Mouse (Mus musculus) small intestine, adult 2 months (tissue): ENCODE results near the gene Myo5a. TPM values are rescaled to one million over a fixed set of nuclear protein-coding genes. Genes with fewer than 3 reads are reported as not detected.

ENCODE experiments used
- H3K27ac ChIP-seq: fragments of 200-500 bp; 2 replicates; pipeline ENCODE4 v1.5.1; 2012; ENCODE audit warnings: low read depth, low read length, control low read depth, inconsistent platforms; ENCODE audit not compliant: insufficient read depth
- H3K27me3 ChIP-seq: fragments of 200-500 bp; 2 replicates; pipeline ENCODE4 v1.6.1; 2012; ENCODE audit warnings: mild to moderate bottlenecking, moderate library complexity, low read length, inconsistent platforms; ENCODE audit not compliant: control insufficient read depth, insufficient read depth
- H3K36me3 ChIP-seq: fragments of 200-500 bp; 2 replicates; pipeline ENCODE4 v1.6.1; 2012; ENCODE audit warnings: mild to moderate bottlenecking, low read length, control low read depth, inconsistent platforms; ENCODE audit not compliant: control insufficient read depth, insufficient read depth
- H3K4me1 ChIP-seq: fragments of 200-500 bp; 2 replicates; pipeline ENCODE4 v1.6.1; 2012; ENCODE audit warnings: low read length, inconsistent platforms, mixed read lengths; ENCODE audit not compliant: control insufficient read depth, insufficient read depth, insufficient read length
- H3K4me3 ChIP-seq: fragments of 200-500 bp; 2 replicates; pipeline ENCODE4 v1.5.1; 2012; ENCODE audit warnings: low read depth, mild to moderate bottlenecking, control low read depth, inconsistent platforms, low read length, moderate library complexity
- CTCF ChIP-seq: fragments of 200-500 bp; IDR thresholded peaks from 2 replicates; pipeline ENCODE4 v1.5.1; 2012; ENCODE audit warnings: low read depth, mild to moderate bottlenecking, control low read depth, inconsistent platforms, low read length, moderate library complexity, mixed read lengths; ENCODE audit not compliant: insufficient replicate concordance, insufficient read length; ENCODE audit errors: extremely low read depth
- POLR2A ChIP-seq: fragments of 200-500 bp; IDR thresholded peaks from 2 replicates; pipeline ENCODE4 v1.6.1; 2012; ENCODE audit warnings: low read depth, mild to moderate bottlenecking, control low read depth, inconsistent platforms, low read length, moderate library complexity
- WGBS: fragments of 180-500 bp; shearing (Covaris S2); methylation state at CpG from one replicate; pipeline ENCODE4 v1.1.7; 2018; 5-methylcytosine and 5-hydroxymethylcytosine counted together
- polyA plus RNA-seq: library from polyadenylated mRNA; depleted of rRNA; stranded (reverse); fragments of >200 nt; gene quantifications from 2 replicates; pipeline ENCODE4 v1.2.3, GENCODE M21; 2012

The Myo5a gene
- polyA plus RNA-seq, 1 experiment: 1.3 TPM

- TF ChIP-seq CTCF: no peak
- TF ChIP-seq POLR2A: no peak
- H3K36me3 ChIP-seq: peaks cover 3% of the 10 kb centered on the region; the same call in 1 of the 2 replicates
- peaks cover 14% of the 10 kb centered on the region for H3K4me1 ChIP-seq
- H3K27ac ChIP-seq: peak overlapping the region; percentile 43
- 49% methylated on average over 12 of the region's 12 CpGs for WGBS
- H3K4me3 ChIP-seq: no peak overlapping the region
- peaks cover 5% of the 10 kb centered on the region; the same call in 1 of the 2 replicates for H3K27me3 ChIP-seq
These were observed 165.8 kb downstream of the Myo5a start for GRCm38 (mm10) chr9:75236416-75237308.

- Histone ChIP-seq H3K4me1 (peaks cover 9% of the 10 kb centered on the region; the same call in 1 of the 2 replicates), H3K27ac (no peak overlapping the region), H3K27me3 (no peaks in the 10 kb centered on the region), H3K4me3 (no peak overlapping the region), H3K36me3 (peaks cover 3% of the 10 kb centered on the region; the same call in 1 of the 2 replicates)
- WGBS: 93% methylated on average over 3 of the region's 3 CpGs
- no peak for TF ChIP-seq CTCF
- TF ChIP-seq POLR2A: no peak
These were observed 167.4 kb downstream of the Myo5a start for GRCm38 (mm10) chr9:75238179-75238578.

- Histone ChIP-seq H3K36me3 (peaks cover 14% of the 10 kb centered on the region; the same call in 1 of the 2 replicates), H3K27me3 (no peaks in the 10 kb centered on the region), H3K4me3 (no peak overlapping the region), H3K4me1 (peaks cover 3% of the 10 kb centered on the region; the same call in 1 of the 2 replicates), H3K27ac (no peak overlapping the region)
- 29% methylated on average over 6 of the region's 6 CpGs for whole genome bisulfite sequencing
- TF ChIP-seq CTCF: no peak
- no peak for TF ChIP-seq POLR2A
These were observed 172.2 kb downstream of the Myo5a start for GRCm38 (mm10) chr9:75243052-75243451.

- H3K36me3 ChIP-seq: peaks cover 14% of the 10 kb centered on the region; the same call in 1 of the 2 replicates
- H3K4me1 ChIP-seq: peaks cover 6% of the 10 kb centered on the region; the same call in 1 of the 2 replicates
- 10% methylated on average over 5 of the region's 5 CpGs for WGBS
- TF ChIP-seq POLR2A (no peak), CTCF (no peak)
- no peak overlapping the region for H3K27ac ChIP-seq
- no peak overlapping the region for H3K4me3 ChIP-seq
- H3K27me3 ChIP-seq: no peaks in the 10 kb centered on the region
These were observed 173.1 kb downstream of the Myo5a start for GRCm38 (mm10) chr9:75243730-75244406.

- peaks cover 6% of the 10 kb centered on the region; the same call in 1 of the 2 replicates for H3K4me1 ChIP-seq
- H3K4me3 ChIP-seq: no peak overlapping the region
- TF ChIP-seq CTCF: peak; percentile 26; the same call in 1 of the 2 replicates
- no peak for TF ChIP-seq POLR2A
- no peaks in the 10 kb centered on the region for H3K27me3 ChIP-seq
- peaks cover 14% of the 10 kb centered on the region; the same call in 1 of the 2 replicates for H3K36me3 ChIP-seq
- no peak overlapping the region for H3K27ac ChIP-seq
- WGBS: 76% methylated on average over 4 of the region's 4 CpGs
These were observed 173.7 kb downstream of the Myo5a start for GRCm38 (mm10) chr9:75244527-75244926.

GRCm38 (mm10) chr9:75246080-75246930 lies 175.5 kb downstream of the Myo5a start:
- no peak for TF ChIP-seq POLR2A
- no peak for TF ChIP-seq CTCF
- peaks cover 16% of the 10 kb centered on the region for H3K36me3 ChIP-seq
- 84% methylated on average over 13 of the region's 13 CpGs for WGBS

More at GRCm38 (mm10) chr9:75246080-75246930, 175.5 kb downstream of the Myo5a start:
- Histone ChIP-seq H3K4me3 (no peak overlapping the region), H3K27me3 (no peaks in the 10 kb centered on the region), H3K27ac (no peak overlapping the region), H3K4me1 (peaks cover 6% of the 10 kb centered on the region; the same call in 1 of the 2 replicates)
